Mouse (Mus musculus) T-helper 1 cell (primary cell): ENCODE data around the gene Pfkfb4.

Source experiments
- in situ Hi-C: fragments of 300-600 bp; cut with MboI, MseI; formaldehyde crosslinking; loops from one replicate; pipeline ENCODE4 v1.15.1; 2025; ENCODE audit warnings: high pct_unique_total_duplicates

The Pfkfb4 gene

DNA sequence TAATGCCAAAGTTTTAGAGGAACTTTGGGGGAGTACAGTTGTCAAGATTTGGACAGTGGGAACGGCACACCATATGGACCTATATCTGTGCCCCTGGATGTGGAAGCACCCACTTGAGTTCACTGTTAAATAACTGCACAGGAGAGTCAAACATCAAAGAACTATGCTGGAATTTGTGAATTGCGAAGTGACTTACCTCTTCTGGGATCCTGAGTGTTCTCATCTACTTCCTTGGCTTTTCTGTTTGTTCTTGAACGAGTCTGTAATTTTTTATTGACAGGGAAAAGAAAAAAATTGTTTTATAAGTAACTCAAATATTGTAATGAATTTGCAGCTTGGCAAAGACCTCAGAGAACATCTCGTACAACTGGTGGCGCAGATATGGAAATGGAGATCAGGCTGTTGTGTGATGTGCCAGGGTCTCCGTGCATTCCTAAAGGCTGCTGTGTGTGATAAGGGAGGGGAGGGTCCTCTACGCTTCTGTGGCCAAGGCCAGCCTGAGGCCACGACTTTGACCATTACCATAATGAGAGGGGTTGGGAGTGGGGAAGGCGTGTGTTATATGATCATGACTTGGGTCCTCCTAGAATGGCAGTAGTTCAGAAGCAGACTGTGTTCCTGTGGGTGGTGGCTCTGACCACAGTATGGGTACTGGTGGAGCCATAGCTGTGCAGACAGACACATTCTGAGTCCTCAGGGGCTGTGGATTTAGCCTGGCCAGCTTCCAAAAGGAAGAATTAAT, 1.2 kb downstream of the Pfkfb4 start:
- in situ Hi-C loops = loop anchor here (5.0 kb wide), 1 partner anchor 65 kb away; the partner anchor contains the start of gene Trex1

DNA sequence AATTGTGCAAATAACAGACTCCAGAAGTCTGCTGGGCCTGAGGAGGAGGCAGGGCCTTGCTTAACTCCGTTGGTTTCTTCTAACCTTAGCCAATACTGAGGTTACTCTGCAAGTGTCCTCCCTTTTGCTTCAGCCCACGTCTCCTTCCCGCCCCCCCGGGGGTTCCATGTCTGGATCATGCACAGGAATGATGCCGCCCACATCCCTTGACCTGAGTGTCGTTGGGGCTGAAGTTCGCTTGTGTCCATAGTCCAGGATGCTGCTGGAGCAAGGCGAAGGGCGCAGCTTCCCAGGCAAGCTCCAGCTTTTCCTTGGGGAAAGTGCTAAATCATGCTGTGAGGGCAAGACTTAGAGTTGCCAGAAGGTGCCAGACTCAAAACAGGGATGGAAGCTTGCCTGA, 4.8 kb downstream of the Pfkfb4 start:
- in situ Hi-C loops = no loop called here

DNA sequence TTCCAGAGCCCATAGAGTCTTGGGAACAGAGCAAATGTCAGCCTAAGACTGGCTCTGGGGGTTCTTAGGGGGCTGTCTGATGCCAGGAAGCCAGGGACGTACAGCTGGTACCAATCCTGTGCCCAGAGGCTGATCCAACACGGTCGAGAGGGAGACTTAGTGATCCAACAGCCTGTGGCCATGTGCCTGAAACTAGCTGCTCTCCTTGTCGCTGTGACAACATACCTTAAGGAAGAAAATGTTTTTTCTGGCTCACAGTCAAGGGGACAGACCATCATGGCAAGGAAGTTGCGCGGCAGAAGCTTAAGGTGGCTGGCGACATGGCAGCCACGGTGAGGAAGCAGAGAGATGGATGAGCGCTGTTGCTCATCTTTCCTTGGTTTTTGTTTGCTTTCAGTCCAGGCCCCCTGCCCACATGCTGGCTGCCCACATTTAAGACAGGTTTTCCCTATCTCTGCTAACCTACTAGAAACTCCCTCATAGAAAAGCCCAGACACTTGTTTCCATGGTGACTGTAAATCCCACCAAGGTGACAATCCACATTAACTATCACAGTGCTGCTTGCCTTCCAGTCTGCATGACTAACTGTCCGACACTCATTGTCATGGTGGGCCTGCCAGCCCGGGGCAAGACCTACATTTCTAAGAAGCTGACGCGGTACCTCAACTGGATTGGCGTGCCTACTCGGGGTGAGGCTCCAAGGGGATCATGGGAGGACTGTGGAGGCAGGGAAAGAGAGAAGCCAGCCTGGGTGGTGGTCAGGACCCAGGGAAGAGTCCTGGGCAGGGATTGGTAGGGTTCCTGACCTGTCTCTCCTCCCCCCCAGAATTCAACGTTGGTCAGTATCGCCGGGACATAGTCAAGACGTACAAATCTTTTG, 6.9 kb downstream of the Pfkfb4 start:
- in situ Hi-C loops = no loop called here

DNA sequence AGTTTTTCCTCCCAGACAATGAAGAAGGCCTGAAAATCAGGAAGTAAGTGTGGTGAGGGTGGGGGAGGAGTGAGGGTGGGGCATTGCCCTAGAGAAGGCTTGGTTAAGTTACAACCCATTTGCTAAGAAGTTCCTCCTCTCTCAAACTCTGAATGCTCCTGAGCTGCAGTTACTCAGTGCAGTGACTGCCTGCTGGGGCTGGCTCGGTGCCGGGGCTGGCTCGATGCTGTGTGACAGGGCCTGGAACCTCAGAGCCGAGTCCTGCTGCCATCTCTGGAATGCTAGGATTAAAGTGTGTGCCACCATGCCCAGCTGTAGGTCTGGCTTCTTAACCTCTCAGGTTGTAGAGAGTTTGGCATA, 7.6 kb downstream of the Pfkfb4 start:
- in situ Hi-C loops = no loop called here

DNA sequence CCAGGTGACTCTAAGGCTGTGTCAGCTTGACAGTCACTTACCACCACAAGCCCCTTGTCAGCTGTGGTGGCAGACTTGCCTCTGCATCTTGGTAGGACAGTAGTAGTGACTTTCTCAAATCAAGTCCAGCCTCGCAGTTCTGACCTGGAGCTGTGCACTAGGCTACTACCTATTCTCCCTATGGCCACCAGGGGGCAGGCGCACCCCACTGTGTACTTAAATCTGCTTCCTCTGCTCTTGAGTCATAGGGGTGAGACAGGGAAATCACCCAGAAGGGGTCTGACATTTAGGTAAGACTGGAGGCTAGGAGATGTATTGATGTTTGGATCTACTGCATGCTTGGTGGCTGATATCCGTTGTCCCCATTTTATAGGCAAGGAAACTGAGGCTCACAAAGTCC, 9.1 kb downstream of the Pfkfb4 start:
- in situ Hi-C loops = loop anchor here (10.0 kb wide), 1 partner anchor 794 kb away; the partner anchor contains the start of gene Fbxw27

DNA sequence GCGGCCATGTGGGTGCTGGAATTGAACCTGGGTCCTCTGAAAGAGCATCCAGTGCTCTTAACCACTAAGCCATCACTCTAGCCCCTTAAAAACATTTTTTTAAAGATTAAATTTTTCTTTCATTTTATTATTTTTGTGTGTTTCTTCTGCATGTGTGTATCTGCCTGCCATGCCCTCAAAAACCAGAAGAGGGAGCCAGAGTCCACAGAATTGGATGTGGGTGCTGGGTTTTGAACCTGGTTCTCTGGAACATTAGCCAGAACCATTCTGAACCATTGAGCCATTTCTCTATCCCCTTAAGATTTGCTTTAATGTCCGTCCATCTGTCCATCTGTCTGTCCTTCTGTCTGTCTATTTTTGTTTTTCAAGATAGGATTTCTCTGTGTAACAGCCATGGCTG, 11.6 kb downstream of the Pfkfb4 start:
- in situ Hi-C loops = loop anchor here (10.0 kb wide), 1 partner anchor 792 kb away; the partner anchor contains the start of gene Fbxw27

DNA sequence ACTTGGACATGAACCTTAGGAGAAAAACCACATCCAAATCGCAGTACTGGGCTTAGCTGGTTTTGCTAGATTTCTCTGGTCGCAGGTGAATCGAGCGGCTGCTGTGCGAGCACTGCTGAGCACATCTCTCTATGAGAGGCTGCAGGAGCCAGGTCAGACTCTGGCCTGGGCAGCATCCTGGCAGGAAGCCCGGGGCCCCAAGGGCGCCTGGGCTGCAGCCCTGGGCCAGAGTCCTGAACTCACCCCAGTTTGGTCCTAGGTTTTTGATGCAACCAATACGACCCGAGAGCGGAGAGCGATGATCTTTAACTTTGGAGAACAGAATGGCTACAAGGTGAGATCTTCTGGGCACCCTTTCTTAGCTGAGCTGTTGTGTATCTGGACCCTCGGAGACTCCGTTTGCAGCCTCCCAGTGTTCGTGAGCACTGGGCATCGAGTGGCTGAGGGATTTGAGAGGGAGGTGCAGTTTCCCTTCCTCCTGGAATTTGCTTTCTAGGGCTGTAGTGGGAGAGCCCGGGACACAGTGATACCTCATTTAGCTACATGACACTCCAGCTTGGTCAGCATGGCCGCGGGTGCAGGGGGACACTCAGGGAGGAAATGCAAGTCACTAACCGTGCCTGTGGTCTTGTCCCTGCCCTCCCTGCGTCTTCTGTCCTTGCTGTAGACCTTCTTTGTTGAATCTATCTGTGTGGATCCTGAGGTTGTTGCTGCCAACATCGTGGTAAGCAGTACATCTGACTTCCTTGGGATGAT, 15.6 kb downstream of the Pfkfb4 start:
- in situ Hi-C loops = loop anchor here (5.0 to 10.0 kb wide), 2 partner anchors 605 to 788 kb away; partner anchors contain the start of gene Fbxw27

DNA sequence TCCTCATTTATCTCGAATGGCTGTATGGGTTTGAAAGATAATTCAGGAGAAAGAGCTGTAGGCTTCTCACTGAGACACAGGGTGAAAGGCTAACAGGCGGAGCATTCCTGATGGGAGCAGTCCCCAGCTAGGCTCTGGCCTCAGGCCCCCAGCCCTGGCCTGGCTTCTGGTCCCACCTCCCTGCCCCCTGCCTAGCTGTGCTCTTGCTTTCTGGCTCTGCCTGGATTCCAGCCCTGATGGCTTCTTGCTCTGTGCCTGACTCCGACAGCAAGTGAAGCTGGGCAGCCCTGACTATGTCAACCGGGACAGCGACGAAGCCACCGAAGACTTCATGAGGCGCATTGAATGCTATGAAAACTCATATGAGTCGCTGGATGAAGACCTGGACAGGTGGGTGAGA, 16.5 kb downstream of the Pfkfb4 start:
- in situ Hi-C loops = loop anchor here (5.0 to 10.0 kb wide), 2 partner anchors 604 to 787 kb away; partner anchors contain the start of gene Fbxw27

DNA sequence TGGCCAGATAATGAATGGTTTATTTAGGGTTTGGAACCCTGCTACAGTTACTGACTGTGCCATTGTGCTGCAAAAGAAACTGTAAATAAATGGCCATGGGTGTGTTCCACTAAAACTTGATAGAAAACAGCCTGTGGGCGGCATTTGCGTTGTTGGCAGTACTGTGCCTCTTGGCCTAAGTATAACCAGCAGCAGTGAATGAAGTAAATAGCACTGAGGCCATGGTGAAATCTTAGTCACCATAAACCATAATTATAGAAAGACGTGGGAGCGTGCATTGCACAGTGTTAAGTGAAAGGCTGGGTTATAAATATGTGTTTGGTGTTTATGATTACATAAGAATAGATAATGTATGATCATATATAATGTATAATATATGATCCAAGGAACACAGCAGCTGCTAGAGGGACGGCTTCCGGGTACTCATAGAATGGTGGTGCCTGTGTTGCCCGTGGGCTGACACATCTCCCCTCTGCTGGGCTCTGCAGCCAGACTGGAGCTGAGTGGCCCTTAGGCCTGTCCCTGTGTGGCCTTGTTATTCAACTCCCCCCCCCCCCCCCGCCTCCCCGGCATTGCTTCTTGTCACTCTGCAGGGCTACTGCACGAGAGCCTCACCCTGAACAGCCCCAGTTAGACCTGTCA, 17.5 kb downstream of the Pfkfb4 start:
- in situ Hi-C loops = loop anchor here (5.0 to 10.0 kb wide), 2 partner anchors 603 to 786 kb away; partner anchors contain the start of gene Fbxw27

DNA sequence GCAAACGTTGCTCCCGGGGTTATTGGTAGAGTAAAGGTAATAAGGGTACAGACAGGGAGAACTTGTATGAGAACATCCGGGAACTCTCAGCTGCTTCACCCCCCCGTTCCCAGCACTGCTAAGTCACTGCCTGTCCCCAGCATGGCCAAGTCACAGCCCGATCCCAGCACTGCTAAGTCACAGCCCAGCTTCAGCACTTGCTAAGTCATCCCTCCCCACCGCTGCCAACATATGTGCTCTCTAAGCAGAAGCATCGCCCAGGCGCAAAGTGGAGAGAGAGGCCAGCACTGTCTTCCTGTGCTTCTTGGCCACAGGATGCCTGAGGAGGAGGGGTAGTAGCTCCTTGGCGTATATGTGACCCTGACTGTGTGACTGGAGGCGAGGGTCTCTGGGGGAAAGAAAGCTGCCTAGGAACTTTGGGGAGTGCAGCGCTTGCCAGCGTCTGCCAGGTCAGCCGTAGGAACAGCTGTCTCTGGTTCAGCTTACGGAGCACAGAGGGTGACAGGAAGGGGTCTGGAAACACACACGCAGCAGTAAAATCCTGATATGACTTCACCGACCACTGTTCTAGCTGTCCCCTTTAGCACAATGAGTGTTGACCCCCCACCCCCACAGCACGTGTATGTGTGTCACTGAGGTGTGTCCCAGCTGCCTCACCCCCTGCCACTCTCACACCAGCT, 18.2 kb downstream of the Pfkfb4 start:
- in situ Hi-C loops = loop anchor here (5.0 to 10.0 kb wide), 3 partner anchors 108 to 785 kb away; partner anchors contain the start of gene Fbxw27

DNA sequence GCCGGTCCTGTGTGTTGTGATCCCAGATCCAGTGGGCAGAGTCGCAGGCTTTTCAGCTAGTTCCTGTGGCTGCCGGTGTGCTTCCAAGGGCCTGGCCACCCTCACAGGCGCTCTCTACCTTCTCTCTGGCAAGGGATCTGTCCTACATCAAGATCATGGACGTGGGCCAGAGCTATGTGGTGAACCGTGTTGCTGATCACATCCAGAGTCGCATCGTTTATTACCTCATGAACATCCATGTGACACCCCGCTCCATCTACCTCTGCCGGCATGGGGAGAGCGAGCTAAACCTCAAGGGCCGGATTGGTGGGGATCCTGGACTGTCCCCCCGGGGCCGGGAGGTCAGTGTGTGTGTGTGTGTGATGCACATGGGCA, 18.7 kb downstream of the Pfkfb4 start:
- in situ Hi-C loops = loop anchor here (5.0 kb wide), 1 partner anchor 107 kb away; no protein-coding TSS in a partner anchor

DNA sequence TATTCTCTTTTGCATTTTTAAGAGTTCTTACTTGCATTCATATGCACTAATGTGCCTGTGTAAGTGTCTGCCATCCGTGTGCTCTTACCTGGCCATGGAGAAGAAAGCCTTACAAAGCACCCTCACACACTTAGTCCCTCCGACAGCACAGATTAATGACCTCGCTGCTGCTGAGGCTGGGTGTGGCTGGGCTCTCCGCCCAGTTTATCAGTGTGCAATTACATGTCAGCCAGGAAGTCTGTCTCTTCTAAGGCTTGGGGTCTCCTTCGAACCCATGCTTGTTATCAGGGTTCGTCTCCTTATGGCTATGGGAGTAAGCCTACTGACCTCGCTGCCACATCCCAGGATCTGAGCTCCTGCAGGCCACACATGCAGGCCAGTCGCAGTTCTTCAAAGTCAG, 23.8 kb downstream of the Pfkfb4 start:
- in situ Hi-C loops = no loop called here

DNA sequence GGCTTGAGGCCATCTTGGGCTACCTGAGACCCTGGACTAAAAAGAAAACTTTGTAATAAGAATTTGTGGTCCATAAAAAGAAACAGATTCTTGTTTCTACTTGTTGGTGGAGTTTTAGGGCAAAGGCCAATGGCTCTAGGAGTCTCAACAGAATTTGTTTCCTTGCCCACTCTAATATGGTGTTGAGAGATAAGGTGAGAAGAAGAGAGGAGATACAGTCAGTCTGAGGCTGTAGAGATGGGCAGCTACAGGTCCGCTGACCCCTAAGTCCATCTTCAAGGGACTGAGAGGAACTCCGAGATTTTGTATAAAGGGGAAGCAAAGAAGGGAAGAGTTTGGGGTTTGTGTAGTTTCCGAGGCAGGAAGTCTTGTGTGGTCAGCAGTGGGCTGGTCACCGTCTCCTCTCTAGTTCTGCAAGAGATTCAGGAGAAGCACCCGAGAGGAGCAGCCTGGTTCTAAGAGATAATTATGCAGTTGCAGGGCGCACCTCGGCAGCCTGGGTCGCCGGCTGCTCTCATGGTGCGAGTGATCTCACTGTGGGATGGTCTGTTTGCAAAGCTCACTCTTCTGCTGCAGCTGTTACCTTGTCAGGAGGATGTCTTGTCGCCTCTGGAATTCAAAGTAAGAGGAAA, 25.5 kb downstream of the Pfkfb4 start:
- in situ Hi-C loops = no loop called here

DNA sequence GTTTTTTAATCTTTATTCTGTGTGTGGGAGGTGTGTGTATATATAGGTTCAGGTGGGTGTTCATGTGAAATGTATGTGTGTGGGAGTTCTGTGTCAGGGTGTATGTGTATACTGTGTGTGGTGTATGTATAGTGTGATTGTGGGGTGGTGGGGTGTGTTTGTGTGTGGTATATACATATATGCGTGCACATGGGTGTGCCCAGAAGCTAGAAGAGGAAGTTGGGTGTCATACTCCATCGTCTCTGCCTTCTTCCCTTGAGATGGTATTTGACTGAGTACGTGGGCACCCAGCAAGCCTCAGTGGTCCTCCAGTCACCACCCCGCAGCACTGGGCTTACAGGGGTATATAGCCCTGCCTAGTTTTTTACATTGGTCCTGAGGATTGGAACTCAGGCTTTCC, 29.9 kb downstream of the Pfkfb4 start:
- in situ Hi-C loops = no loop called here

DNA sequence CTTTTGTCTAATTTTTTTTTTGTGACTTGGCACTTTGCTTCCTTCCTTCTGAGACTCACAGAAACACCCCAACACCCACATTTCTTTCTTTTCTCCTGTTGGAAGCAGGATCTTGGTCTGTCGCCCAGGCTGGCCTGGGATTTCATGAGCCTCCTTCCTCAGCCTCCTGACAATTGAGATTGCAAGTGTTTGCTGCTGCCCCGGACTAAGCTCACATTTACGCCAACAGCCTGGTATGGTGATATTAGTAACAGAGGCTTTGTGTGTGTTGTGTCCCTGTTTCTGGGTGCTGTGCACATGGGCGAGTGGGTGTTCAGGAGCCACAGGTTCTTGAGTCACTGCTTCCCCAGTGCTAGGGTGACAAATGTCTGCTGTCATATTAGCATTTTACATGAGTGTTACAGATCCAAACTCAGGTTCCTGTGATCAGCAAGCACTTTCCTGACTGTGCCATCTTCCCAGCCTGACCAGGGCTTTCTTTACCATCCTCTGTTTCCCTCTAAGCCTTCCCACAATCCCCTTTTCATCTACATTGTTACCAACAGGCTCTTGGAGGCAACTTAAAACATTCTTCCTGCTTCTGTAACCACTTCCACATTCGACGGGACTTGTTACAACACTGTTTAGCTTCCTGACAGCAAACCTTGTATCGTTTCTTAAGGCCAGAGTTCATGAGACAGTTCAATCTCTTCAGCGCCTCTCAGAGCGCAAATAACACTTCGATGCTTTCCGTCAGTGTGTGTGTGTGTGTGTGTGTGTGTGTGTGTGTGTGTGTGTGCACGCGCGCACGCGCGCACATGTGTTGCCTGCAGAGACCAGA, 31.5 kb downstream of the Pfkfb4 start:
- in situ Hi-C loops = no loop called here

DNA sequence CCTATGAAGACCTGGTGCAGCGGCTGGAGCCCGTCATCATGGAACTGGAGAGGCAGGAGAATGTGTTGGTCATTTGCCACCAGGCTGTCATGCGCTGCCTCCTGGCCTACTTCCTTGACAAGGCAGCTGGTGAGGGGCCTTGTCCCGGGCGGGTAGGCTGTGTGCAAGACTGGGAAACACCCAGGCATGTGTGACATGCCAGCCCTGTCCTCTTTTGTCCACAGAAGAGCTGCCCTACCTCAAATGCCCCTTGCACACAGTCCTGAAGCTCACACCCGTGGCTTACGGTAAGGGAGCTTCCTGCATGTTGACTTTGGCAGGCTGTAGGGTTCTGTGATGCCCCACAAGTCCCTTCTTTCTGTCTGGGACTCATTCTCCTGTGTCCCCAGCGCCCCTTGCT, 35.9 kb downstream of the Pfkfb4 start:
- in situ Hi-C loops = no loop called here

DNA sequence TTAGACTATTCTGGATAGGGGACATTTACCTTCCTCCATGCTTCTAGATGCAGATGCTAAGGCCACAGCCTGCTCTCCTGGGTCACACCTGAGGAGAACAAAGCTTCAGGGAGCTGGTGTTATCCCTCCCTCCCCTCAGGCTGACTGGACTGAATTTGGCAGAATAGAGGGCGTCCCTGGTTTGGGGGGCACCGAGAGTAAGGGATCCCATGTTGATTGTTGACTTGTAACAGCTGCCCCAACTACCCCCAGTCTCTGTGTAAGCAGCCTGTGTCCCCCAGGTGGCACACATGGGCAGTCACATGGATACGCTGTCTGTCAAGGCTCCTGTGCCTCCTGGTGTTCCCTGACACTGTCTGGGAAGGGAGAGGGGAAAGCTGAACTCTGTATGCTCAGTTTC, 36.8 kb downstream of the Pfkfb4 start:
- in situ Hi-C loops = no loop called here

DNA sequence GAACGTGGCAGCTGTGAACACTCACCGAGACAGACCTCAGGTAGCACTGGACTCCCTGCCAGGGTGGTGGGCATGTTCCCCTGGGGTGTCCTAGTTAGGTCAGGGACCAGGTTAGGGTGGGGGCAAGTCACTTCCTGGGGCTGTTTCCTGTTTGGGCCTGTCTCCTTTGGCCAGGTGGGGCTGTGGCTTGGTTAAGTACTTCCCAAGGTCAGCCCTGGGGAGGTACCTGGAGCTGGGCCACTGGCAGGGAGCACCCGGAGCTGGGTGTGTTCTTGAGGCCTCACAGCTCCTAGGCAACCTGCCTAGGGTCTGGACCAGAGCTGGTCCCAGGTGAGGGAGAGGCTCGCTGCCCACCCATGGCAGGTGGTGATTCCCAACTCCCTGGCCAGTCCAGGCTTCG, 37.3 kb downstream of the Pfkfb4 start:
- in situ Hi-C loops = no loop called here

DNA sequence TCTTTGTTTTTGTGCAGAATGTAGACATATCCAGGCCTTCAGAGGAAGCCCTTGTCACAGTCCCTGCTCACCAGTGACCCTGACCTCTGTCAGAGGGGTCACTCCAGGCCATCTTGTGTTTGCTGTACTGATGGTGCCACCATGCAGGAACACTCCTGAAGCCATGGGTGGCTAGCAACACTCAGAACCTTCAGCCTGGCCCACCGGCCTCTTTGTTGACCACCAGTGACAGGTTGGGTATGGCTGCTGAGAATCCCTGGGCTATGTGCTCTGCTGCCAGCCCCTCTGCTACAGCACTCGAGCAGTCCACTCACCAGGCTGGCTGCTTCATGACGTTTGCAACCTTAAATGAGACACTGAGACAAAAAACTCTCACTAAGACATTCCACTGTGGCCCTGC, 38.7 kb downstream of the Pfkfb4 start:
- in situ Hi-C loops = no loop called here
